Mouse (Mus musculus) small intestine, adult 2 months (tissue): ENCODE measurements around the gene Shoc2.

Source experiments
- CTCF ChIP-seq: fragments of 200-500 bp; IDR thresholded peaks from 2 replicates; pipeline ENCODE4 v1.5.1; 2012; ENCODE audit warnings: low read depth, mild to moderate bottlenecking, control low read depth, inconsistent platforms, low read length, moderate library complexity, mixed read lengths; ENCODE audit not compliant: insufficient replicate concordance, insufficient read length; ENCODE audit errors: extremely low read depth
- POLR2A ChIP-seq: fragments of 200-500 bp; IDR thresholded peaks from 2 replicates; pipeline ENCODE4 v1.6.1; 2012; ENCODE audit warnings: low read depth, mild to moderate bottlenecking, control low read depth, inconsistent platforms, low read length, moderate library complexity

- TF ChIP-seq CTCF = no peak
- no peak for TF ChIP-seq POLR2A
Measured at GRCm38 (mm10) chr19:53934046-53934445, 10.1 kb upstream of the Shoc2 start.
